Mouse (Mus musculus) limb, embryonic 12.5 days (tissue): ENCODE measurements around the gene Ano10. TPM values are rescaled to one million over a fixed set of nuclear protein-coding genes. Genes with fewer than 3 reads are reported as not detected.

Experiments used
- ATAC-seq: fragments of 200-750 bp; cut with Nextera tagmentation; 2 replicates; pipeline ENCODE4 v1.8.0; 2017; ENCODE audit warnings: low read depth, moderate TSS enrichment; ENCODE audit not compliant: insufficient number of reproducible peaks, insufficient read depth, low FRiP score, low TSS enrichment
- H3K27ac ChIP-seq: fragments of 300-500 bp; sonication (generic); 2 replicates; pipeline ENCODE4 v1.5.1; 2016; ENCODE audit warnings: mild to moderate bottlenecking, moderate library complexity
- H3K27me3 ChIP-seq: fragments of 300-500 bp; sonication (generic); 2 replicates; pipeline ENCODE4 v1.6.1; 2016; ENCODE audit warnings: mild to moderate bottlenecking, moderate library complexity
- H3K36me3 ChIP-seq: fragments of 300-500 bp; sonication (generic); 2 replicates; pipeline ENCODE4 v1.6.1; 2016; ENCODE audit warnings: mild to moderate bottlenecking, moderate library complexity
- H3K4me1 ChIP-seq: fragments of 300-500 bp; sonication (generic); replicated peaks from 2 replicates; pipeline ENCODE4 v1.6.1; 2016
- H3K4me2 ChIP-seq: fragments of 300-500 bp; sonication (generic); 2 replicates; pipeline ENCODE4 v1.6.1; 2016; ENCODE audit warnings: mild to moderate bottlenecking, moderate library complexity
- H3K4me3 ChIP-seq: fragments of 300-500 bp; sonication (generic); replicated peaks from 2 replicates; pipeline ENCODE4 v1.5.1; 2016; ENCODE audit warnings: mild to moderate bottlenecking
- H3K9ac ChIP-seq: fragments of 300-500 bp; sonication (generic); replicated peaks from 2 replicates; pipeline ENCODE4 v1.6.1; 2016; ENCODE audit warnings: mild to moderate bottlenecking, moderate library complexity
- H3K9me3 ChIP-seq: fragments of 300-500 bp; sonication (generic); 2 replicates; pipeline ENCODE4 v1.6.1; 2016; ENCODE audit warnings: mild to moderate bottlenecking, moderate library complexity
- WGBS: fragments of 180-500 bp; shearing (Covaris S2); methylation state at CpG from one replicate; pipeline ENCODE4 v1.1.7; 2016; 5-methylcytosine and 5-hydroxymethylcytosine counted together
- polyA plus RNA-seq: library from polyadenylated mRNA; unstranded; fragments of >200 nt; fragmentation: Nextera tagmentation; extraction: Ambion mirVana; gene quantifications from 2 replicates; pipeline ENCODE4 v1.2.1, GENCODE M21; 2016

The Ano10 gene
- polyA plus RNA-seq, 1 experiment from 2014 or later: 33.1 TPM

DNA sequence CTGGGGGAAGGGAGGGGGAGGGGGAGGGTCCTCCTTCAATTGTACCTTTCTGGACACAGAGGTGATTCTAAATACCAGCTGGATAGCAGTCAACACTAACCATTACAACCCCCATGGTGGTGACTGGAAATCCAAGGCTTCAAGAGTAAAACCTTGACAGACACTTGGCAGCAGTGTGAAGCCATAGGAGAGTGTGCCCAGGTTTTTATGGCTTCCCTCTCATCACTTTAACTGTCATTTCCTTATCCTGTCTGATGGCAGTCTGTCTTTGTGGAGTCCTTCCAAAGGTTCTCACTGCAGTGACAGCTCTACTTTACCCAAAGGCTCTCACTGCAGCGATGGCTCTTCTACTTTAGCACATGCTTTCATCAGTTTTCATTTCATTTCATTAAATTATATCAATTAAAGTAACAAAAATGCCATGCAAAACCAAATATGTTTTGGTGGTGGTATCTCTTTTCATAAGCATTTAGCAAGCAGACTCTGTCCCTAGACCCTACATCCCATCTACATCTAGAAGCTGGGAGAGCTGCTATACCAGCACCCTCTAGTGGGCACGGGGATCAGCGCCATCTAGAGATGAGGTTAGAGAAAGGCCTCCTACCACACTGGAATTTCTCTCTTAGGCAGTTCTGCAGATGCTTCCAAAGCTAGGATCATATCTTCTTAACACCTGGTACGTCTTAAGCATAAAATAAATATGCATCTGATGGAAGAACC, 50.0 kb downstream of the Ano10 start:
- Histone ChIP-seq H3K27ac (no peak overlapping the region), H3K4me3 (no peak overlapping the region), H3K27me3 (no peaks in the 10 kb centered on the region), H3K9me3 (no peaks in the 10 kb centered on the region), H3K9ac (no peak overlapping the region), H3K4me2 (no peak overlapping the region), H3K4me1 (peaks cover 18% of the 10 kb centered on the region), H3K36me3 (peaks cover 3% of the 10 kb centered on the region; the same call in 1 of the 2 replicates)
- no peak for ATAC-seq
- WGBS: 32% methylated on average over 4 of the region's 4 CpGs

DNA sequence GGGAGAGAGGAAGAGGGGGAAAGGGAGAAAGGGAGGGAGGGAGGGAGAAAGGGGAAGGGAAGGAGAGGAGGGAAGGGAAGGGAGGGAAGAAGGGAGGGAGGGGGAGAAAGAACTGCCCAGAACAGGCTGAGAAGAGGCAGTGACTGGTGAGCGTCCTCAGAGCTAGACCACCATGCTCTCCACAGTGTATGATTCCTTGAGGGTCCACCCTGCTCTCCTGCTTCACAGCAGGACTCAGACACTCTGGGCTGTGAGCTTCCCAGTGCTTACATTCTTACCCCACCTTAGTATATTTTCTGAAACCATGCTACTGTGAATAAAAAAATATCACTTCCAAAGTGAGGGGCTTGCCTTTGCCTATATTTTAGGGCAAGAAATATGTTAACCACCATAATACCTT, 50.9 kb downstream of the Ano10 start:
- H3K4me1 ChIP-seq: peaks cover 18% of the 10 kb centered on the region
- 40% methylated on average over 1 of the region's 1 CpGs for WGBS
- H3K27me3 ChIP-seq: no peaks in the 10 kb centered on the region
- H3K4me3 ChIP-seq: no peak overlapping the region
- 0 out of 2 replicates have a peak overlapping the region, but pooled peaks have one; percentile 13 for H3K4me2 ChIP-seq
- H3K9ac ChIP-seq: no peak overlapping the region
- peaks cover 3% of the 10 kb centered on the region; the same call in 1 of the 2 replicates for H3K36me3 ChIP-seq
- ATAC-seq: no peak
- 0 out of 2 replicates have a peak overlapping the region, but pooled peaks have one; percentile 56 for H3K27ac ChIP-seq
- no peaks in the 10 kb centered on the region for H3K9me3 ChIP-seq

DNA sequence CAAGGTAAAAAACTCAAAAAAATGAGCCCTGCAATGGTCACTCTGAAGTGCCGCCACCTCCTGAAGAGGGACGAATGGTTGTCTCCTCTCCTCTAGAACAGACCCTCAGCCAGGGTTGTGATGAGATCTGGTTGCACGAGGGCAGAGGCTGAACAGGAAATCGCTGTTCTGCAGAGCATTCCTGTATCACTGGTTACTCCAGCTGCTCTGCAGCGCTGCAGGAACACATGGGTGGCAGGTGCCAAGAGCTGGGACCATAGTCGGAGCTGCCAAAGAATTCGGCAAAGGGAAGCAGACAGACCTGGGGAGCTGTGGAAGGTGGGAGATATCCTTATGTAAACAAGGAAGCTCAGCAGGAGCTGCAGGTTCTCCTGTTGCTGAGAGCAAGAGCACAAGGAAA, 51.4 kb downstream of the Ano10 start:
- Histone ChIP-seq H3K4me2 (peak overlapping the region; percentile 13; the same call in 1 of the 2 replicates), H3K9ac (no peak overlapping the region), H3K9me3 (no peaks in the 10 kb centered on the region), H3K27ac (peak overlapping the region; percentile 56; the same call in 1 of the 2 replicates), H3K36me3 (peaks cover 3% of the 10 kb centered on the region; the same call in 1 of the 2 replicates), H3K4me3 (no peak overlapping the region), H3K4me1 (peaks cover 18% of the 10 kb centered on the region), H3K27me3 (no peaks in the 10 kb centered on the region)
- ATAC-seq: no peak
- WGBS: 9% methylated on average over 7 of the region's 7 CpGs

- H3K36me3 ChIP-seq: peaks cover 3% of the 10 kb centered on the region; the same call in 1 of the 2 replicates
- no peak overlapping the region for H3K9ac ChIP-seq
- whole genome bisulfite sequencing: 29% methylated on average over 10 of the region's 10 CpGs
- no peak overlapping the region for H3K27ac ChIP-seq
- H3K27me3 ChIP-seq: no peaks in the 10 kb centered on the region
- no peak overlapping the region for H3K4me3 ChIP-seq
- no peaks in the 10 kb centered on the region for H3K9me3 ChIP-seq
- peaks cover 18% of the 10 kb centered on the region for H3K4me1 ChIP-seq
- no peak overlapping the region for H3K4me2 ChIP-seq
- no peak for ATAC-seq
Observed at GRCm38 (mm10) chr9:122241812-122242400, 52.3 kb downstream of the Ano10 start.

DNA sequence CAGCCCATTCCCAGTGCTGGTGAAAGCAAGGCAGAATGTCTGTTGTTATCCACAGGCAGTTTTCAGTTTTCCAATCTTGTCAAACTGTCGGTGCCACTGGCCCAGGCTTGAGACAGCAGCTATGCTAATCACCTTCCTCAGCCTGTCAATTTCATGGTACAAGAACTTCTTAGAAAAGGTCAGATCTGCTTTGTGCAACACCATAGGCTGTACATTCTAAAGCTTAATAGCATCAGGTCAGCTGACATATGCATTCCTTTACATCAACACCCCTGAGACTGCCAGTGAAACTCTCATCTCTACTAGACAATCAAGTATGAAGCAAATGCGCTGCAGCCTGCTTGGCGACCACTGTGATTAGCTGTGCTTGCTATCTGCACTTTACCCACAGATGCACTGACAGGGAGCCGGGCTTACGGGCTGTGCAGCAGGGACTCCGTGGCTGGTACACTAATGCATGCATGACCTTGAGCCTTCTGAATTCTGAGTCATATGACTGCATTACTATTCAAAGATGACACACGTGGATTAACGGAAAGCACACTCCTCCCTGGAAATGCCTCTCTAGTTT, 53.5 kb downstream of the Ano10 start:
- no peak overlapping the region for H3K9ac ChIP-seq
- no peaks in the 10 kb centered on the region for H3K27me3 ChIP-seq
- no peak overlapping the region for H3K4me3 ChIP-seq
- H3K27ac ChIP-seq: no peak overlapping the region
- H3K4me2 ChIP-seq: no peak overlapping the region
- ATAC-seq: no peak
- H3K36me3 ChIP-seq: no peaks in the 10 kb centered on the region; the same call in 1 of the 2 replicates
- no peaks in the 10 kb centered on the region for H3K9me3 ChIP-seq
- peaks cover 18% of the 10 kb centered on the region for H3K4me1 ChIP-seq
- WGBS: 79% methylated on average over 8 of the region's 8 CpGs

DNA sequence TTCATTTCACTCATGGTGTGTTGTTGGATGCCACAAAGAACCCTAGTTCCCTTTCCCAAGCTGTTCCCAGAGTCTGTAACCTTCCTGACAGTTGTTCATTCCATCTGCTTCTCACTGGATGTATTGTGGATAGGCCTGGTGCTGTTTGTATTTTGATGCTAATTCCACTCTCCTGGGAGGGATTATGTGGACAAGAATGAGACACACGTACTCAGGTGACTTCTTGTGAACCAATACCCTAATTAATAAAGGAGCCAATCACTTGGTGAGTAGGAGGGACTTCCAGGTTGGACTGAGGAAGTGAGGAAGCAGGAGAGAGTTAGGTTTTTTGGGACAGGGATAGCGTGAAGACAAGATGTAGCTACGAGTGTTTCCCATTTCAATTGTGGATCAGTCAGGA, 59.5 kb downstream of the Ano10 start:
- H3K9me3 ChIP-seq: no peaks in the 10 kb centered on the region
- no peaks in the 10 kb centered on the region; the same call in 1 of the 2 replicates for H3K36me3 ChIP-seq
- H3K4me2 ChIP-seq: no peak overlapping the region
- H3K4me1 ChIP-seq: no peaks in the 10 kb centered on the region
- ATAC-seq: no peak
- H3K27me3 ChIP-seq: peaks cover 21% of the 10 kb centered on the region
- H3K9ac ChIP-seq: no peak overlapping the region
- WGBS: 77% methylated on average over 3 of the region's 3 CpGs
- no peak overlapping the region for H3K27ac ChIP-seq
- H3K4me3 ChIP-seq: no peak overlapping the region

DNA sequence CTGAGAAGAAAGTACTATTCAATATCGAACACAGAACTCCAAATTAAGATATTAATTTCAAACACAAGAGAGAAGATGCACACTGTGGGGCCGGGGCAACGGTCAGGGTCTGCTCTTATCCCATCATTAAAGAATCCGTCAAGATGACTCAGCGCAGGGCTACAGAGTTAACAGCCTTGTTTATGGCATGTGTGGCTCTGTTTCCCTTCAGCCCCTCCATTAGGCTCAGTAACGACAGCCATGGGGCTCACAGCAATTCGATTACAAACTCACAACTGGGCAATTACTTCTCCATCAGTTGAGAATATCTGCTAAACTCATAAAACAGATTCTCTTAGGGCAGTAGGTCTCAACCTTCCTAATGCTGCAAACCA, 60.3 kb downstream of the Ano10 start:
- Histone ChIP-seq H3K4me1 (no peaks in the 10 kb centered on the region), H3K36me3 (no peaks in the 10 kb centered on the region; the same call in 1 of the 2 replicates), H3K27me3 (peaks cover 21% of the 10 kb centered on the region), H3K27ac (no peak overlapping the region), H3K9ac (no peak overlapping the region), H3K4me3 (no peak overlapping the region), H3K9me3 (no peaks in the 10 kb centered on the region), H3K4me2 (no peak overlapping the region)
- ATAC-seq: peak; percentile 37; the same call in 1 of the 2 replicates
- 26% methylated on average over 7 of the region's 7 CpGs for WGBS

DNA sequence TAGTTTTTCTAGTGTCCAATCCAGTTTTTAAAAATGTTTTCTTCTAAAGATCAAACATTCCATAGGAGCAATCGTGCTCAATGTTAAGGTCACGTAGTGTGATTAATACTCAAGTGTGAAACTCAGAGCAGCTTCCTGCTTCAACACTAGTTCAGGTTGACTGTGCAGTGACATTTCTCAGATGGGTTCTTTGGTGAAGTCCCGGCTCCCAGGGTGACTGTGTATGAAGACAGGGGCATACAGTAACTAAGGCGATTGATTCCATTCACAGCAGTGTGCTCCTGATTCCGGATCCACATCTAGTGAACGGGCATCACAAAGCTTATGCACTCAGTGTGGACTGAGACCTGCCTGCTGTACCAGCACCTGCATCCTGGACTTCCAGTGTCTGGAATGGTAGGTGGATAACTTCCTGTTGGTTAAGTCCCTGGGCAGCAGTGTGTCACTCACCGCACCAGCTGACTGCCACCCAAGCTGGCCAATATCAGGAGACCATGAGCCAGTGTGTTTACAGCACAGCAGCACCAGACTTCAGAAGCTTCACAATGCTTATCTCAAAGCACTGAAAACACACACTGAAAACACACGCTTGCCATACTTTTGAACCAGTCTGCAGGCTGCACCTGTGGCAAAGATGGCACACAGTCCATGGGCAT, 60.8 kb downstream of the Ano10 start:
- ATAC-seq: no peak
- Histone ChIP-seq H3K4me2 (no peak overlapping the region), H3K9ac (no peak overlapping the region), H3K27me3 (peaks cover 21% of the 10 kb centered on the region), H3K4me3 (no peak overlapping the region), H3K4me1 (no peaks in the 10 kb centered on the region), H3K36me3 (no peaks in the 10 kb centered on the region; the same call in 1 of the 2 replicates), H3K27ac (no peak overlapping the region), H3K9me3 (no peaks in the 10 kb centered on the region)
- 74% methylated on average over 8 of the region's 8 CpGs for WGBS

DNA sequence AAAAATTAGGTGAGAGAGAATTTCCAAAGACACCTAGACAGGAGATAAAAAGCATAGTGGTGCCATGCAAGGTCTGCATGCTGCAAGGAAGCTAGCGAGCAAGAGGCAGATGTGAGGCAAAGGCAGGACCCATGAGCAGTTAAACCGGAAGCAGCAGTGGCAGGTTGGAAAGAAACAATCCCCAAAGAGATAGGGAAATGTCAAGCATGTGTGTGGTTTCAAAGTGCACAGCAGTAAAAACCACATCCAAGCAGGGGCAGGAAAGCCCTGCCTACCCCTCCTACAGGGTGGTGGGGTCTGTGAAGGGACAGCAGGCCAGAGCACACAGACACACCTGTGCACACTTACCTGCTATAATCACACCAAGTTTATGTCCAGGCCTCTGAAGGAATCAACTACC, 61.3 kb downstream of the Ano10 start:
- WGBS: 70% methylated on average over 2 of the region's 2 CpGs
- Histone ChIP-seq H3K4me3 (no peak overlapping the region), H3K4me1 (no peaks in the 10 kb centered on the region)

GRCm38 (mm10) chr9:122230701-122231100, 63.5 kb downstream of the Ano10 start:
- no peaks in the 10 kb centered on the region for H3K9me3 ChIP-seq
- H3K9ac ChIP-seq: no peak overlapping the region
- WGBS: 80% methylated on average over 4 of the region's 4 CpGs
- no peak overlapping the region for H3K4me3 ChIP-seq
- H3K4me2 ChIP-seq: no peak overlapping the region
- H3K36me3 ChIP-seq: no peaks in the 10 kb centered on the region; the same call in 1 of the 2 replicates
- peaks cover 21% of the 10 kb centered on the region for H3K27me3 ChIP-seq
- ATAC-seq: no peak
- H3K4me1 ChIP-seq: no peaks in the 10 kb centered on the region; the same call in 1 of the 2 replicates
- H3K27ac ChIP-seq: no peak overlapping the region

More for the DNA sequence above, 61.3 kb downstream of the Ano10 start:
- Histone ChIP-seq H3K36me3 (no peaks in the 10 kb centered on the region; the same call in 1 of the 2 replicates), H3K9ac (no peak overlapping the region), H3K9me3 (no peaks in the 10 kb centered on the region), H3K27me3 (peaks cover 21% of the 10 kb centered on the region), H3K27ac (no peak overlapping the region), H3K4me2 (no peak overlapping the region)
- ATAC-seq: no peak

DNA sequence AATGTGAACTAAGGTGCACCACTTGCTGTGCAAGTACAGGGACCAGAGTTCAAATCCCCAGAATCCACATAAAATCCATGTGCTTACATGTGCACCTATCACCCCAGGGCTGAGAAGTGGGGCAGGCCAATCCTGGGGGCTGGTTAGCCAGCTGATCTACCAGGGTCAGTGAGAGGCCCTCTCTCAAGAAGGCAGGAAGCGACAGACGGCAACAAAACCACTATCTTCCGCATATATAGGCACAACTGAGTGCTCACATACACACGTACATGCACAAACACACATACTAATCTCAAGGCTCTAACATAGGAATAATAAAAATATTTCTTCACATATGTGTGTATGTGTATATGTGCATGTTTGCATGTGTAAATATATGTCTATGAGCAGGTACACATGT, 67.8 kb downstream of the Ano10 start:
- H3K9ac ChIP-seq: no peak overlapping the region
- no peak overlapping the region for H3K4me2 ChIP-seq
- H3K36me3 ChIP-seq: no peaks in the 10 kb centered on the region
- H3K9me3 ChIP-seq: no peaks in the 10 kb centered on the region
- H3K27me3 ChIP-seq: peaks cover 8% of the 10 kb centered on the region; the same call in 1 of the 2 replicates
- WGBS: 97% methylated on average over 4 of the region's 4 CpGs
- ATAC-seq: no peak
- H3K4me3 ChIP-seq: no peak overlapping the region
- no peak overlapping the region for H3K27ac ChIP-seq
- peaks cover 11% of the 10 kb centered on the region for H3K4me1 ChIP-seq
